8 mouse cellular contexts compared by ENCODE assay signal in genomic region chr13:21222463-21223022, GRCm38 (mm10). TPM values are rescaled to one million over a fixed set of nuclear protein-coding genes. Genes with fewer than 3 reads are reported as not detected.
DNase-seq lines count a peak whose midpoint lies in the region; ATAC-seq and TF ChIP-seq lines count a peak whose summit lies in the region.

No protein-coding gene starts in this region.

- no peak for TF ChIP-seq POLR2A in testis, adult 2 months (IDR thresholded peaks at IDR 0.05; ENCODE audit: control insufficient read depth, low read depth, low read length)

- DNase-seq in ES-E14 (ENCODE audit: low read depth, low spot score): peak; percentile 74
- DNase-seq in cerebellum, adult 11 months: peak; percentile 86
- DNase-seq in forebrain, embryonic 14.5 days (ENCODE audit: low spot score): peak; percentile 92
- peak; percentile 79 to 83 for DNase-seq in heart, postnatal 14 days
- DNase-seq in layer of hippocampus, adult 11-12 months (ENCODE audit: low spot score): peak; percentile 87
- peak; percentile 87 for DNase-seq in liver, postnatal 0 days

- H3K9ac ChIP-seq in ES-E14 (ENCODE audit: insufficient read depth, low read depth, low read length, poor library complexity, severe bottlenecking): no peak overlapping the region
- H3K9ac ChIP-seq in forebrain, embryonic 14.5 days (ENCODE audit: low read length): peak overlapping the region; percentile 79
- no peak overlapping the region for H3K9ac ChIP-seq in liver, postnatal 0 days (replicated peaks)
- peak overlapping the region; percentile 79 for H3K9ac ChIP-seq in neural tube, embryonic 13.5 days

- H3K36me3 ChIP-seq in ES-E14 (ENCODE audit: control insufficient read depth, insufficient read depth, low read length, poor library complexity, severe bottlenecking): no peaks in the 10 kb centered on the region
- no peaks in the 10 kb centered on the region for H3K36me3 ChIP-seq in forebrain, embryonic 14.5 days (ENCODE audit: control insufficient read depth, insufficient read depth, low read length)
- H3K36me3 ChIP-seq in liver, postnatal 0 days (replicated peaks; ENCODE audit: insufficient read depth, low read length): no peaks in the 10 kb centered on the region
- H3K36me3 ChIP-seq in neural tube, embryonic 13.5 days: no peaks in the 10 kb centered on the region
- H3K36me3 ChIP-seq in testis, adult 2 months (ENCODE audit: control insufficient read depth, insufficient read depth, low read length): no peaks in the 10 kb centered on the region

- peak; percentile 95 for ATAC-seq in forebrain, embryonic 14.5 days
- peak; percentile 94 for ATAC-seq in liver, postnatal 0 days
- peak; percentile 93 for ATAC-seq in neural tube, embryonic 13.5 days (ENCODE audit: low read depth)

- H3K27me3 ChIP-seq in forebrain, embryonic 14.5 days (replicated peaks; ENCODE audit: control insufficient read depth, insufficient read depth, low read length): 0 out of 2 replicates have a peak, but pooled peaks cover 4% of the 10 kb centered on the region
- no peaks in the 10 kb centered on the region for H3K27me3 ChIP-seq in liver, postnatal 0 days (ENCODE audit: insufficient read depth, low read length)
- peaks cover 6% of the 10 kb centered on the region; the same call in 1 of the 2 replicates for H3K27me3 ChIP-seq in neural tube, embryonic 13.5 days
- H3K27me3 ChIP-seq in testis, adult 2 months (ENCODE audit: control insufficient read depth, insufficient read depth, low read length): 0 out of 2 replicates have a peak, but pooled peaks cover 2% of the 10 kb centered on the region

- peak overlapping the region; percentile 60 for H3K4me2 ChIP-seq in forebrain, embryonic 14.5 days (ENCODE audit: low read length)
- peak overlapping the region; percentile 86 for H3K4me2 ChIP-seq in liver, postnatal 0 days (ENCODE audit: low read depth, low read length)
- peak overlapping the region; percentile 59 for H3K4me2 ChIP-seq in neural tube, embryonic 13.5 days

- no peak for TF ChIP-seq EP300 in liver, postnatal 0 days (IDR thresholded peaks at IDR 0.05; ENCODE audit: low read depth)

- in situ Hi-C loops in ES-E14 (cut with MboI; ENCODE audit: low sequenced_read_pairs in 2 of 2, unreplicated experiment in 2 of 2): no loop called here

- no peak overlapping the region for H3K27ac ChIP-seq in ES-E14 (ENCODE audit: insufficient read depth, low read depth, low read length, poor library complexity, severe bottlenecking)
- peak overlapping the region; percentile 89 for H3K27ac ChIP-seq in forebrain, embryonic 14.5 days (ENCODE audit: low read depth, low read length)
- no peak overlapping the region for H3K27ac ChIP-seq in liver, postnatal 0 days (ENCODE audit: low read depth)
- peak overlapping the region; percentile 86 for H3K27ac ChIP-seq in neural tube, embryonic 13.5 days (replicated peaks)
- no peak overlapping the region for H3K27ac ChIP-seq in testis, adult 2 months (ENCODE audit: control insufficient read depth, insufficient read depth, low read depth, low read length)

- TF ChIP-seq CTCF in liver, postnatal 0 days (IDR thresholded peaks at IDR 0.05; ENCODE audit: low read depth): no peak
- no peak for TF ChIP-seq CTCF in testis, adult 2 months (IDR thresholded peaks at IDR 0.05; ENCODE audit: control insufficient read depth, insufficient read depth, insufficient replicate concordance, low read depth, low read length)

- no peaks in the 10 kb centered on the region for H3K9me3 ChIP-seq in ES-E14 (ENCODE audit: control insufficient read depth, insufficient read depth, low read depth, low read length)
- no peaks in the 10 kb centered on the region for H3K9me3 ChIP-seq in forebrain, embryonic 14.5 days (replicated peaks; ENCODE audit: control insufficient read depth, low read length)
- H3K9me3 ChIP-seq in liver, postnatal 0 days (ENCODE audit: low read length): no peaks in the 10 kb centered on the region
- H3K9me3 ChIP-seq in neural tube, embryonic 13.5 days: no peaks in the 10 kb centered on the region

- WGBS in forebrain, embryonic 14.5 days: under 1% methylated on average over 20 of the region's 20 CpGs
- WGBS in liver, postnatal 0 days (ENCODE audit: insufficient replicate concordance): under 1% methylated on average over 20 of the region's 20 CpGs
- WGBS in neural tube, embryonic 13.5 days: under 1% methylated on average over 20 of the region's 20 CpGs

- intact Hi-C loops in heart, postnatal 14 days (cut with DNase I): no loop called here

- peaks cover 0 to 8% of the 10 kb centered on the region in 2 experiments; a peak in 2 of 4 replicates for H3K4me1 ChIP-seq in ES-E14 (ENCODE audit: control insufficient read depth in 2 of 2, insufficient read depth in 2 of 2, low read length in 2 of 2, poor library complexity in 1 of 2)
- H3K4me1 ChIP-seq in forebrain, embryonic 14.5 days (ENCODE audit: control insufficient read depth, insufficient read depth, low read length): no peaks in the 10 kb centered on the region; the same call in none of the 2 replicates
- H3K4me1 ChIP-seq in liver, postnatal 0 days (ENCODE audit: insufficient read depth): 0 out of 2 replicates have a peak, but pooled peaks cover 15% of the 10 kb centered on the region
- H3K4me1 ChIP-seq in neural tube, embryonic 13.5 days (replicated peaks): peaks cover 15% of the 10 kb centered on the region
- peaks cover 8% of the 10 kb centered on the region for H3K4me1 ChIP-seq in testis, adult 2 months (ENCODE audit: control insufficient read depth, insufficient read depth, low read length)

- peak overlapping the region; percentile 62 to 82 for H3K4me3 ChIP-seq in ES-E14 (ENCODE audit: insufficient read depth in 1 of 2, low read depth in 1 of 2, low read length in 2 of 2, poor library complexity in 1 of 2, severe bottlenecking in 1 of 2)
- H3K4me3 ChIP-seq in forebrain, embryonic 14.5 days (ENCODE audit: low read depth, low read length): peak overlapping the region; percentile 54
- H3K4me3 ChIP-seq in liver, postnatal 0 days (ENCODE audit: low read depth, low read length): peak overlapping the region; percentile 50
- H3K4me3 ChIP-seq in neural tube, embryonic 13.5 days: peak overlapping the region; percentile 56
- H3K4me3 ChIP-seq in testis, adult 2 months (ENCODE audit: control insufficient read depth, low read depth, low read length): peak overlapping the region; percentile 39

TF ChIP-seq in ES-E14, 5 proteins besides CTCF, POLR2A, EP300 and RAD21:
- TF ChIP-seq ZC3H11A (IDR thresholded peaks at IDR 0.05; ENCODE audit: borderline replicate concordance, low read depth, low read length) (no peak), ZNF384 (IDR thresholded peaks at IDR 0.05; ENCODE audit: low read depth, low read length) (no peak), CHD2 (IDR thresholded peaks at IDR 0.05; ENCODE audit: low read depth, low read length) (no peak), MAFK (IDR thresholded peaks at IDR 0.05; ENCODE audit: insufficient read depth, low read depth, low read length) (peak; percentile 90), HCFC1 (IDR thresholded peaks at IDR 0.05; ENCODE audit: borderline replicate concordance, insufficient read depth, low read length) (0 out of 2 replicates have a peak, but pooled peaks have one; percentile 23)

RNA-seq across cellular contexts. Expression of gene Trim27, which starts 43.3 kb away (rescaled TPM):
- total RNA-seq in ES-E14 (2012; rRNA removed): 115 and 128 TPM in 2 replicates
- polyA plus RNA-seq in forebrain, embryonic 14.5 days (2014; fragmentation: Nextera tagmentation; extraction: Ambion mirVana): 80.7 and 82.3 TPM in 2 replicates
- total RNA-seq in heart, postnatal 14 days (2021): 10 to 100 TPM; 22.3 to 22.7 TPM
- polyA plus RNA-seq in liver, postnatal 0 days (2015; fragmentation: Nextera tagmentation; extraction: Ambion mirVana): 36.5 and 36.7 TPM in 2 replicates
- polyA plus RNA-seq in neural tube, embryonic 13.5 days (2015; fragmentation: Nextera tagmentation; extraction: Ambion mirVana): 82.9 and 88.9 TPM in 2 replicates
- 142 and 149 TPM in 2 replicates for polyA plus RNA-seq in testis, adult 2 months (2012; rRNA removed)

Comparison
In these comparisons a context has a peak if more than half of its experiments do, and no peak if none do; other contexts are left out.
1. H3K27ac ChIP-seq: peak in forebrain, embryonic 14.5 days (single experiment) and neural tube, embryonic 13.5 days (single experiment); none in ES-E14 (single experiment), liver, postnatal 0 days (single experiment) and testis, adult 2 months (single experiment).
2. H3K9ac ChIP-seq: peak in forebrain, embryonic 14.5 days (single experiment) and neural tube, embryonic 13.5 days (single experiment); none in ES-E14 (single experiment) and liver, postnatal 0 days (single experiment).
3. Peak in every context shown above with its lines, with median percentiles within 50 percentile points of each other: DNase-seq, H3K4me3 ChIP-seq, ATAC-seq and H3K4me2 ChIP-seq.